Mouse (Mus musculus): Measurements from ENCODE around the gene Polr3g. TPM values are rescaled to one million over a fixed set of nuclear protein-coding genes. Genes with fewer than 3 reads are reported as not detected.

The Polr3g gene
- 13.5 TPM for total RNA-seq (2023)

GRCm38 (mm10) chr13:81710775-81711545 is at the start of gene Polr3g, which contains the start of gene Mblac2:
TSS of gene Polr3g (minus strand) at chr13:81711013.
TSS of gene Mblac2 (plus strand) at chr13:81711341.

GRCm38 (mm10) chr13:81657351-81658052 is 53.3 kb downstream of the Polr3g start, which contains the start of gene Lysmd3:
TSS of gene Lysmd3 (plus strand) at chr13:81657663.

GRCm38 (mm10) chr13:81632720-81633415 is 77.9 kb downstream of the Polr3g start, which contains the start of gene Adgrv1:
TSS of gene Adgrv1 (minus strand) at chr13:81633154.

Other genes starting within 250 kb of the Polr3g start
- gene Adgrv1, start 77.9 kb downstream of the Polr3g start, total RNA-seq (2023) = not detected
- 38.8 TPM for gene Lysmd3, start 53.4 kb downstream of the Polr3g start, total RNA-seq (2023)
- gene Mblac2, start 328 bp upstream of the Polr3g start, total RNA-seq (2023) = 8.0 TPM
- gene Cetn3, start 72.1 kb upstream of the Polr3g start, total RNA-seq (2023) = 83.6 TPM

Data from CD8-positive naive resting alpha-beta T cell, adult 57 days (primary cell).